Mouse (Mus musculus): Measurements from ENCODE around the gene Klk15.
"Not testable (repeated sequence)": the region's sequence is repeated elsewhere in the genome, so short reads cannot be mapped to it uniquely, and the experiment has no call there.

GRCm38 (mm10) chr7:43975761-43976160 lies 42.2 kb downstream of the Klk15 start, which contains the start of gene Klk1b9:
- TF ChIP-seq GATA1 (IDR thresholded peaks at IDR 0.05; ENCODE audit: borderline replicate concordance, low read length); FLI1 (IDR thresholded peaks at IDR 0.05; ENCODE audit: low read length): not testable (repeated sequence)

All from megakaryocyte, embryonic 14.5 days (primary cell).